Mouse (Mus musculus) lung, adult 2 months (tissue): Measurements from ENCODE around the gene Tango2. TPM values are rescaled to one million over a fixed set of nuclear protein-coding genes. Genes with fewer than 3 reads are reported as not detected.

Experiments
- DNase-seq: peaks from one replicate; pipeline ENCODE4 v3.0.0; 2022
- H3K4me1 ChIP-seq: fragments of 200-500 bp; 2 replicates; pipeline ENCODE4 v1.6.1; 2011; ENCODE audit warnings: low read length; ENCODE audit not compliant: control insufficient read depth, insufficient read depth
- H3K4me3 ChIP-seq: fragments of 200-500 bp; replicated peaks from 2 replicates; pipeline ENCODE3; 2011; ENCODE audit warnings: low read depth, mild to moderate bottlenecking, control low read depth, low read length; ENCODE audit errors: extremely low read depth
- CTCF ChIP-seq: fragments of 200-500 bp; IDR thresholded peaks from 2 replicates; pipeline ENCODE4 v1.5.1; 2011; ENCODE audit warnings: mild to moderate bottlenecking, low read length, control low read depth; ENCODE audit not compliant: insufficient read depth
- POLR2A ChIP-seq: fragments of 200-500 bp; IDR thresholded peaks from 2 replicates; pipeline ENCODE4 v1.6.1; 2011; ENCODE audit warnings: low read depth, mild to moderate bottlenecking, control low read depth, low read length, borderline replicate concordance; ENCODE audit errors: extremely low read depth
- WGBS: fragments of 180-500 bp; shearing (Covaris S2); methylation state at CpG from one replicate; pipeline ENCODE4 v1.1.7; 2018; 5-methylcytosine and 5-hydroxymethylcytosine counted together
- polyA plus RNA-seq: library from polyadenylated mRNA; depleted of rRNA; stranded (reverse); fragments of >200 nt; gene quantifications from 2 replicates; pipeline ENCODE4 v1.2.3, GENCODE M21; 2012; rRNA removed

The Tango2 gene
- 35.1 and 36.1 TPM in 2 replicates for polyA plus RNA-seq

GRCm38 (mm10) chr16:18347931-18348600 lies at the start of gene Tango2, which contains the start of gene Arvcf:
TSS of gene Tango2 (minus strand) at chr16:18348103.
TSS of gene Arvcf (plus strand) at chr16:18348182.
- Histone ChIP-seq H3K4me1 (peaks cover 3% of the 10 kb centered on the region), H3K4me3 (peak within 1 kb of the TSS; percentile 80)
- WGBS, result under 1% methylated on average over 42 of the region's 44 CpGs

DNA sequence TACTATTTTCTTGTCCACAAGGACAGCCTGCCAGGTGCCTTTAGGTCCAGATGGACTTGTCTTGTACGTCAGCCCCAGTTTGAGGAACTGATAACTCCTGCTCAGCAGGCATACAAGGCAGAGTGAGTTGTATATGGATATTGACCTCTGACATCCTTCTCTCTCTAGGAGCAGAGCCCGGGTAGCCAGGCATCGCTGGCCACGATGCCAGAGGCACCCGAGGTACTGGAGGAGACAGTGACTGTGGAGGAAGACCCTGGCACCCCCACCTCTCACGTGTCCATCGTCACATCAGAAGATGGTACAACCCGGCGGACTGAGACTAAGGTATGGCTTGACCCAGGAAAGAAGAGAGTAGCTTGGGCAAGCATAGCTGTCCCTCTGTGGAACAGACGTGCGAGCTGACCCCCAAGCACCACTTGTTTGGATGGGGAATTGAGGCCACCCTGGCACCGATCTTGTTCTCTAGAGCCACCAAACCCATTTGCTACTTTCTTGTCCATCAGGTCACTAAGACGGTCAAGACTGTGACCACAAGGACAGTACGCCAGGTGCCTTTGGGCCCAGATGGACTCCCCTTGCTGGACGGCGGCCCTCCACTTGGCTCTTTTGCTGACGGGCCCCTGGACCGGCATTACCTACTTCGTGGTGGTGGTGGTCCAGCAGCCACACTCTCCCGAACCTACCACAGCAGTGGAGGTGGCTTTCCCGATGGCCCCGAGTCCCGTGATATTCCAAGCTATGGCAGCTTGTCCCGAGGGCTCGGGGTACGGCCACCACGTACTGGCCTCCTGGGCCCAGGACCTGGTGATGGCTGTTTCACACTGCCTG lies 49.1 kb upstream of the Tango2 start:
- peaks cover 12% of the 10 kb centered on the region for H3K4me1 ChIP-seq
- WGBS, result 94% methylated on average over 27 of the region's 27 CpGs
- DNase-seq, result no peak
- H3K4me3 ChIP-seq, result no peak overlapping the region
- TF ChIP-seq POLR2A (no peak), CTCF (no peak)

More at GRCm38 (mm10) chr16:18347931-18348600, at the start of gene Tango2, which contains the start of gene Arvcf:
- peak; percentile 86 for DNase-seq
- TF ChIP-seq POLR2A, result peak; percentile 32; the same call in 1 of the 2 replicates
- no peak for TF ChIP-seq CTCF

- TF ChIP-seq POLR2A, result peak; percentile 41; the same call in 1 of the 2 replicates
- TF ChIP-seq CTCF, result no peak
- Histone ChIP-seq H3K4me1 (peaks cover 12% of the 10 kb centered on the region), H3K4me3 (no peak overlapping the region)
- DNase-seq, result peak; percentile 54
- WGBS, result 32% methylated on average over 2 of the region's 2 CpGs
Observed at GRCm38 (mm10) chr16:18396201-18396600, 48.3 kb upstream of the Tango2 start.

DNA sequence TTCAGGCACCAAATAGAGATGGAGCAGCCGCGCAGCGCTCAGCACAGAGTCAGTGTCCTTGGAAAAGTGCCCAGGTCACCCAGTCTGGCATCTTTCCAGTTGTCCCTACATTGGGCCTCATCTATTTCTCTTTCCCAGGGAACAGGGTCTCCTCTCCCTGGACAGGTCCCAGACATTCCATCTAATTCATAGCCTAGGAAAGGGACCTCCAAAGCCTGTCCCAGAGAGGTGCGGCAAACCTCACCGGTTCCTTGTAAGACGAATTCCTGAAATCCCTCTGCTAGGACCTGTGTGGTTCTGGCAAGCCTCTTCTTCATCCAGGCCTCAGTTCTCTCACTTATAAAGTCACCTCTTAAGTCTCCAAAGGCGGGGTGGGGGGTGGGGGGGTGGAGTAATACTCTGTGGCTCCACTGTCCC lies 47.7 kb upstream of the Tango2 start:
- Histone ChIP-seq H3K4me3 (no peak overlapping the region), H3K4me1 (peaks cover 12% of the 10 kb centered on the region)
- WGBS, result 53% methylated on average over 6 of the region's 7 CpGs
- no peak for DNase-seq
- TF ChIP-seq POLR2A (no peak), CTCF (no peak)

GRCm38 (mm10) chr16:18394777-18395619 lies 47.1 kb upstream of the Tango2 start:
- TF ChIP-seq CTCF, result no peak
- TF ChIP-seq POLR2A, result no peak
- H3K4me1 ChIP-seq, result peaks cover 12% of the 10 kb centered on the region
- no peak for DNase-seq
- H3K4me3 ChIP-seq, result no peak overlapping the region
- 44% methylated on average over 11 of the region's 11 CpGs for WGBS

GRCm38 (mm10) chr16:18394056-18394455 lies 46.2 kb upstream of the Tango2 start:
- DNase-seq, result no peak
- Histone ChIP-seq H3K4me1 (peaks cover 12% of the 10 kb centered on the region), H3K4me3 (no peak overlapping the region)
- 89% methylated on average over 3 of the region's 3 CpGs for WGBS
- no peak for TF ChIP-seq CTCF

- Histone ChIP-seq H3K4me1 (peaks cover 12% of the 10 kb centered on the region), H3K4me3 (no peak overlapping the region)
- no peak for DNase-seq
- TF ChIP-seq CTCF, result no peak
- no peak for TF ChIP-seq POLR2A
- WGBS, result 63% methylated on average over 5 of the region's 5 CpGs
Observed at GRCm38 (mm10) chr16:18393595-18393994, 45.7 kb upstream of the Tango2 start.

GRCm38 (mm10) chr16:18392469-18393426 lies 44.8 kb upstream of the Tango2 start:
- 0 out of 2 replicates have a peak, but pooled peaks have one; percentile 30 for TF ChIP-seq CTCF
- TF ChIP-seq POLR2A, result peak; percentile 75; the same call in 1 of the 2 replicates
- Histone ChIP-seq H3K4me1 (peaks cover 20% of the 10 kb centered on the region), H3K4me3 (peak overlapping the region; percentile 79)
- peak; percentile 87 for DNase-seq
- 1% methylated on average over 63 of the region's 63 CpGs for WGBS
